ENCODE assay signal across 16 mouse cellular contexts in genomic region chr1:66495310-66496012, GRCm38 (mm10). TPM values are rescaled to one million over a fixed set of nuclear protein-coding genes. Genes with fewer than 3 reads are reported as not detected.
DNase-seq lines count a peak whose midpoint lies in the region; ATAC-seq lines count a peak whose summit lies in the region.
"Had no signal": no experiment of that assay in that cellular context is flagged by ENCODE, and none has a peak within 500 bp of the region (broad histone marks: within the 10 kb centered on the region; RNA-seq: fewer than 3 reads in every experiment).

No protein-coding gene starts in this region.

- no peak overlapping the region for H3K4me2 ChIP-seq in midbrain, embryonic 11.5 days
- H3K4me2 ChIP-seq in forebrain, embryonic 14.5 days (ENCODE audit: low read length), result no peak overlapping the region
- H3K4me2 ChIP-seq in midbrain, embryonic 12.5 days (replicated peaks), result no peak overlapping the region
- H3K4me2 ChIP-seq: intestine, embryonic 15.5 days; limb, embryonic 12.5 days had no signal

- peak; percentile 90 for ATAC-seq in midbrain, embryonic 11.5 days (ENCODE audit: low FRiP score)
- ATAC-seq in forebrain, embryonic 14.5 days, result peak; percentile 67; the same call in 1 of the 2 replicates
- peak; percentile 85 for ATAC-seq in midbrain, embryonic 12.5 days (ENCODE audit: low FRiP score, low read depth)
- ATAC-seq: intestine, embryonic 15.5 days had no signal

- H3K27ac ChIP-seq in midbrain, embryonic 11.5 days (ENCODE audit: low read depth, low read length), result no peak overlapping the region
- no peak overlapping the region for H3K27ac ChIP-seq in midbrain, embryonic 10.5 days (replicated peaks)
- H3K27ac ChIP-seq in forebrain, embryonic 14.5 days (ENCODE audit: low read depth, low read length), result no peak overlapping the region
- H3K27ac ChIP-seq in midbrain, embryonic 12.5 days (replicated peaks), result no peak overlapping the region
- H3K27ac ChIP-seq: intestine, embryonic 15.5 days; limb, embryonic 12.5 days; stomach, postnatal 0 days had no signal

- H3K4me3 ChIP-seq in midbrain, embryonic 11.5 days (ENCODE audit: low read depth, low read length), result no peak overlapping the region
- H3K4me3 ChIP-seq in midbrain, embryonic 10.5 days, result no peak overlapping the region
- H3K4me3 ChIP-seq in forebrain, embryonic 14.5 days (ENCODE audit: low read depth, low read length), result no peak overlapping the region
- no peak overlapping the region for H3K4me3 ChIP-seq in midbrain, embryonic 12.5 days
- H3K4me3 ChIP-seq: intestine, embryonic 15.5 days; limb, embryonic 12.5 days; myocyte had no signal

- WGBS in midbrain, embryonic 11.5 days, result 47% methylated on average over 3 of the region's 3 CpGs
- 58% methylated on average over 3 of the region's 3 CpGs for WGBS in midbrain, embryonic 10.5 days
- 35% methylated on average over 3 of the region's 3 CpGs for WGBS in forebrain, embryonic 14.5 days
- 32% methylated on average over 3 of the region's 3 CpGs for WGBS in midbrain, embryonic 12.5 days

- DNase-seq in midbrain, embryonic 11.5 days (ENCODE audit: low spot score, missing footprints), result peak; percentile 87
- DNase-seq in midbrain, embryonic 10.5 days (ENCODE audit: low spot score), result no peak
- DNase-seq in forebrain, embryonic 14.5 days (ENCODE audit: low spot score), result peak; percentile 63
- DNase-seq in left cerebral cortex, adult 11 months (ENCODE audit: low spot score), result no peak
- DNase-seq in heart, adult 11 months, result no peak
- DNase-seq in cerebellum, postnatal 36 days, result no peak
- DNase-seq: adrenal gland, postnatal 10 days; gastrocnemius, postnatal 25 days; lung, postnatal 36 days; spleen, adult 18-20 months had no signal

- H3K9ac ChIP-seq in midbrain, embryonic 11.5 days (ENCODE audit: low read length), result no peak overlapping the region
- no peak overlapping the region for H3K9ac ChIP-seq in forebrain, embryonic 14.5 days (ENCODE audit: low read length)
- no peak overlapping the region for H3K9ac ChIP-seq in midbrain, embryonic 12.5 days (replicated peaks)
- H3K9ac ChIP-seq: intestine, embryonic 15.5 days; limb, embryonic 12.5 days had no signal

- H3K27me3 ChIP-seq in midbrain, embryonic 11.5 days (ENCODE audit: control insufficient read depth, insufficient read depth, low read length), result no peaks in the 10 kb centered on the region; the same call in 1 of the 2 replicates
- H3K27me3 ChIP-seq in midbrain, embryonic 10.5 days (ENCODE audit: low read depth, poor library complexity, severe bottlenecking), result no peaks in the 10 kb centered on the region
- H3K27me3 ChIP-seq in forebrain, embryonic 14.5 days (replicated peaks; ENCODE audit: control insufficient read depth, insufficient read depth, low read length), result no peaks in the 10 kb centered on the region
- peaks cover 3% of the 10 kb centered on the region; the same call in 1 of the 2 replicates for H3K27me3 ChIP-seq in midbrain, embryonic 12.5 days
- H3K27me3 ChIP-seq: intestine, embryonic 15.5 days; limb, embryonic 12.5 days had no signal

- peaks cover 9% of the 10 kb centered on the region for H3K4me1 ChIP-seq in midbrain, embryonic 11.5 days (ENCODE audit: control insufficient read depth, insufficient read depth, low read length)
- H3K4me1 ChIP-seq in midbrain, embryonic 10.5 days, result peaks cover 17% of the 10 kb centered on the region
- H3K4me1 ChIP-seq in forebrain, embryonic 14.5 days (ENCODE audit: control insufficient read depth, insufficient read depth, low read length), result peaks cover 3% of the 10 kb centered on the region; the same call in 1 of the 2 replicates
- peaks cover 11% of the 10 kb centered on the region for H3K4me1 ChIP-seq in midbrain, embryonic 12.5 days
- H3K4me1 ChIP-seq: intestine, embryonic 15.5 days; limb, embryonic 12.5 days had no signal

- no peaks in the 10 kb centered on the region for H3K36me3 ChIP-seq in midbrain, embryonic 11.5 days (ENCODE audit: control insufficient read depth, insufficient read depth, low read length)
- no peaks in the 10 kb centered on the region for H3K36me3 ChIP-seq in midbrain, embryonic 10.5 days
- no peaks in the 10 kb centered on the region for H3K36me3 ChIP-seq in forebrain, embryonic 14.5 days (ENCODE audit: control insufficient read depth, insufficient read depth, low read length)
- H3K36me3 ChIP-seq in midbrain, embryonic 12.5 days, result no peaks in the 10 kb centered on the region
- H3K36me3 ChIP-seq: intestine, embryonic 15.5 days; limb, embryonic 12.5 days had no signal

- H3K9me3 ChIP-seq in midbrain, embryonic 11.5 days (ENCODE audit: control insufficient read depth, low read length), result no peaks in the 10 kb centered on the region
- H3K9me3 ChIP-seq in midbrain, embryonic 10.5 days (replicated peaks), result no peaks in the 10 kb centered on the region
- H3K9me3 ChIP-seq in forebrain, embryonic 14.5 days (replicated peaks; ENCODE audit: control insufficient read depth, low read length), result no peaks in the 10 kb centered on the region
- no peaks in the 10 kb centered on the region for H3K9me3 ChIP-seq in midbrain, embryonic 12.5 days
- H3K9me3 ChIP-seq: intestine, embryonic 15.5 days; limb, embryonic 12.5 days had no signal

RNA-seq across cellular contexts. Expression of gene Unc80, which starts 27.3 kb away (rescaled TPM):
- polyA plus RNA-seq in midbrain, embryonic 11.5 days (2014; fragmentation: Nextera tagmentation; extraction: Ambion mirVana), result 0.33 and 0.50 TPM in 2 replicates
- 0.39 and 0.48 TPM in 2 replicates for polyA plus RNA-seq in midbrain, embryonic 10.5 days (2016; fragmentation: Nextera tagmentation; extraction: Ambion mirVana)
- polyA plus RNA-seq in forebrain, embryonic 14.5 days (2014; fragmentation: Nextera tagmentation; extraction: Ambion mirVana), result 1.2 and 2.7 TPM in 2 replicates
- 1.1 and 2.0 TPM in 2 replicates for polyA plus RNA-seq in midbrain, embryonic 12.5 days (2016; fragmentation: Nextera tagmentation; extraction: Ambion mirVana)
- polyA plus RNA-seq: liver, embryonic 16.5 days; myocyte had no signal

Comparison
In these comparisons a context has a peak if more than half of its experiments do, and no peak if none do; other contexts are left out.
1. DNase-seq: peak in midbrain, embryonic 11.5 days (single experiment) and forebrain, embryonic 14.5 days (single experiment); none in midbrain, embryonic 10.5 days (single experiment), left cerebral cortex, adult 11 months (single experiment), heart, adult 11 months (single experiment) and cerebellum, postnatal 36 days (0 of 2).
2. Peak in every context shown above with its lines, with median percentiles within 50 percentile points of each other: ATAC-seq.